Mouse (Mus musculus): ENCODE results near the gene Tpst1. TPM values are rescaled to one million over a fixed set of nuclear protein-coding genes. Genes with fewer than 3 reads are reported as not detected.

Tpst1 gene
- 40.7 and 41.9 TPM in 2 replicates for polyA plus RNA-seq (2021; fragmentation: Nextera tagmentation)
- long read RNA-seq, experiment 1, transcript Tpst1-201 (6 exons, 2,050 nt): major isoform, 52 of 64 reads
- long read RNA-seq, experiment 1, partial matches to known transcripts: 6 of 64 reads
- long read RNA-seq, experiment 1, other reads (novel, unspliced or antisense): 5 of 64 reads
- long read RNA-seq, experiment 2, transcript Tpst1-201 (6 exons, 2,050 nt): major isoform, 322 of 351 reads
- long read RNA-seq, experiment 2, partial matches to known transcripts: 8 of 351 reads
- long read RNA-seq, experiment 2, other reads (novel, unspliced or antisense): 21 of 351 reads

DNA sequence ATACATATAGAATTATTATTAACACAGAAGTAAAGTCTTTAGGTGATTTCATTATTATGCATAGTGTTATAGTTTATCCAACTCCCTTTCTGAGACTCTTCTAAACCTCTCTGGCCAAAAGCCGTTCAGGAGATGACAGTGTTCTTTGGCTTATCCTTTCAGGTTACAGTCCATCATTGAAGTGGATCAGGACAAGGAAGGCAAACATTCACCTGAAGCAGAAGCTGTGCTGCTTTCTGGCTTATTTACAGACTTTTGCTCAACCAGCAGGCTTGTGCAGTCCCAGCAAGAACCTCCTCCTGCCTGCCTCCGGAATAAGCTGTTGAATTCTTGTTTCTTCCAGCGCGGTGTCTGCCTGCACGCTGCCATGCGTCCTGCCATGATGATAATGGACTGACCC, at the start of gene Tpst1:
Gene Tpst1, plus strand, starts transcription at position 301 of the 400 bp plus-strand sequence.

DNA sequence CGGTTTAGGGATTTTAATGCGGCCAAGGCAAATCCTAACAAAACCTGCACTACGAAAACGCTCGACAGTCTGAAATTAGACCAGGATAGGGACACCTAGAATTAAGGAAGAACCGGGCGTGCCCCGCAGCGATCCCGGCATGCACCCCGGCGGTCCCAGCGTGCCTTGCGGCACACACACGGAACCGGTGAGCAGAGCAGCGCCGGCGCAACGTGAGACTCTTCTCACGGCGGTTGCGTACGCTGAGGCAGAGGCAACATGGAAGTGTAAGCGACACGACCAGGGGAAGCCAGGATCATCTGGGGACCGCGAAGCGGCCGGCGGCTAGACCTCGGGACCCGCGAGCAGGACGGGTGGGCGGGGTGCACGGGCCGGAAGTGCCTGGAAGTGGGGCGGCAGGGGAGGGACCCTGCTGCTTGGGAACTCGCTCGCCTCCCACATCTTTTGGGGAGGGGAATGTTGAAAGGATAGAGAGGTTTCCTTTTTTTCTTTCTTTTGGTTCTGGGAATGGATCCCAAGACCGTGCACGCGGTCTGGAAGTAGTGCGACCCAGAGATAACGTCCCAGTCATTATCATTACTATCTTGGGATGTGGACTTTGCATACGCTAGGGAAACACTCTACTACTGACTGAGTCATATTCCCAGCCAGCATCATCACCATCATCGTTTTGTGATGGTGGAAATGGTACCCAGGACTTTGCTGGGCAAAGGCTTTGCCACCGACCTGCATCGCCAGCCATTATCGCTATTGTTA, 43.8 kb upstream of the Tpst1 start, which contains the start of the genes Asl and Crcp:
Gene Asl, minus strand, starts transcription at position 106 of the 756 bp plus-strand sequence.
Gene Crcp, plus strand, starts transcription at position 149 of the 756 bp plus-strand sequence.

DNA sequence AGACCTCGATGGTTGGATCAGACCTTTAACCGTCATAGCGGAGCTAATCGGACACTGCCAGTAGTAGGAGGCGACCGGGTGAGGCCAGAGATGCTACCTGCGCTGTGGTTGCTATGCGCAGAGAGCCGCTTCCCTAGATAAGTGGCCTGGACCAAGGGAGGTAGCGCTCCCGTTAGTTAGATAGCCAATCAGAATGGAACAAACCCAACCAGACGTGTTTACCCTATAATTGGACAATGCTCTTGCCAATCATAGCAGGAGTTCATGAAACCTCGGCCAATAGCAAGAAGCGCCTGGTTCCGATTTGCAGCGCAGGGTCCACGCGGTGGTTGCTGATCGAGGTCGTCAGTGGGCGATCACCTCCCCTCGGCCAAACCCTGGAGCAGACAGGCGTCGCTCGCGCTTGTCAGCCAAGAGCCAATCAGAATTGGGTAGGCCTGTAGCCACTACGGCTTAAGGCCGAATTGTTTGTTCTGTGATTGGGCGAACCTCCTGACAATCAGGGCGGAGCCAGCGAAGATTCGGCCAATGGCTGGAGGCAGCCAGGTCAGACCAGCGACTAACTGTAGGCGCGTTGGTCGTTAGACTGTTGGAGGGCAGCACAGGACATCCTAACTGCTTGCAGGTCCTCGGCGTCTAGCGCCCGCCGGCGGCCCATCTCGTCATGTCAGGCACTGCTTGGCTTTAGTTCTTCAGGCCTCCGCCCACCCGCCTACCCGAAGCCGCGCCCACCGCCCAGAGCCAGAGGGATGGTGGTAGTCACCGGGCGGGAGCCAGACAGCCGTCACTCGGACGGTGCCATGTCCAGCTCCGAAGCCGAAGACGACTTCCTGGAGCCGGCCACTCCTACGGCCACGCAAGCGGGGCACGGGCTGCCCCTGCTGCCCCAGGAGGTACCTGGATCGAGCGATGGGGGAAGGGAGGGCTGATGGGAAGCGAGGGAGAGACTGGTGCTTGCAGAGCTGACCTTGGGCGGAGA, 71.5 kb downstream of the Tpst1 start, which contains the start of gene Kctd7:
Gene Kctd7, plus strand, starts transcription at position 528 of the 979 bp plus-strand sequence.

DNA sequence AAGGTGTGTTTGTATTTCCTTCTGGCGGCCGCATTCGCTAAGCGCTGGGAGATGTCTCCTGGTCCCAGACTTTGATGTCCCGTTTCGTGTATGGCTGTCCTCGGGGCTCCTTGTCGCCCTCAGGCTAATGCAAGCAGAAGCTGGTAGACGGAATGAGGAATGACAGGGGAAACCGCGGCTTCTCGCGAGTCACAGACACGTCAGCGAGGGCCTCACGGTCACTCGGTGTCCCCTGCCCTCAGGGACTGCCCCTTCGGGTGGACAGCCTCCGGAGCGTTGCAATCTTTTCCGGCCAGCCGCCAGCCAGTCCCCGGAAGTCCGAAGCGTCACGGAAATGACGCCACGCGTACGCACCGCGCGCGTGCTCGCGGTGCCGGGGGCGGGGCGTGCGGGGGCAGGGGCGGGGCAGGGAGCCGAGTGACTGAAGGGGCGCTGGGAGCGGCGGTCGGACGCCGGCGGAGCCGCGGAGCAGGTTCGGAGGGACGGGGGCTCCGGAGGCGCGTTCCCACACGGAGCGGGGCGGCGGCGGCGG, 98.4 kb downstream of the Tpst1 start, which contains the start of gene Rabgef1:
Gene Rabgef1, plus strand, starts transcription at position 376 of the 532 bp plus-strand sequence.

Other genes with a start within 250 kb of the Tpst1 start
- gene Sumf2, start 226.3 kb upstream of the Tpst1 start, polyA plus RNA-seq (2021; fragmentation: Nextera tagmentation): 17.6 and 18.9 TPM in 2 replicates
- 2,015 and 2,200 TPM in 2 replicates for gene Chchd2, start 185.9 kb upstream of the Tpst1 start, polyA plus RNA-seq (2021; fragmentation: Nextera tagmentation)
- gene Zbed5, start 177.6 kb upstream of the Tpst1 start, polyA plus RNA-seq (2021; fragmentation: Nextera tagmentation): 6.1 and 7.3 TPM in 2 replicates
- gene Phkg1, start 174.8 kb upstream of the Tpst1 start, polyA plus RNA-seq (2021; fragmentation: Nextera tagmentation): 7.8 and 7.9 TPM in 2 replicates
- gene Nupr1l, start 164.8 kb upstream of the Tpst1 start, polyA plus RNA-seq (2021; fragmentation: Nextera tagmentation): 3.6 and 7.0 TPM in 2 replicates
- 6.3 and 8.5 TPM in 2 replicates for gene Vkorc1l1, start 131.4 kb upstream of the Tpst1 start, polyA plus RNA-seq (2021; fragmentation: Nextera tagmentation)
- 22.1 and 23.5 TPM in 2 replicates for gene Gusb, start 70.3 kb upstream of the Tpst1 start, polyA plus RNA-seq (2021; fragmentation: Nextera tagmentation)
- 19.3 and 19.5 TPM in 2 replicates for gene Asl, start 44.1 kb upstream of the Tpst1 start, polyA plus RNA-seq (2021; fragmentation: Nextera tagmentation)
- gene Crcp, start 44.0 kb upstream of the Tpst1 start, polyA plus RNA-seq (2021; fragmentation: Nextera tagmentation): 35.4 and 40.8 TPM in 2 replicates
- gene Kctd7, start 71.5 kb downstream of the Tpst1 start, polyA plus RNA-seq (2021; fragmentation: Nextera tagmentation): 10.1 and 11.5 TPM in 2 replicates
- 26.1 and 27.5 TPM in 2 replicates for gene Rabgef1, start 98.5 kb downstream of the Tpst1 start, polyA plus RNA-seq (2021; fragmentation: Nextera tagmentation)
- 19.4 TPM in 2 replicates for gene Tmem248, start 143.8 kb downstream of the Tpst1 start, polyA plus RNA-seq (2021; fragmentation: Nextera tagmentation)
- gene Sbds, start 182.2 kb downstream of the Tpst1 start, polyA plus RNA-seq (2021; fragmentation: Nextera tagmentation): 118 and 126 TPM in 2 replicates
- 11.2 and 12.1 TPM in 2 replicates for gene Tyw1, start 182.3 kb downstream of the Tpst1 start, polyA plus RNA-seq (2021; fragmentation: Nextera tagmentation)